Mouse (Mus musculus) limb, embryonic 11.5 days (tissue): ENCODE data around the gene Lhx8. TPM values are rescaled to one million over a fixed set of nuclear protein-coding genes. Genes with fewer than 3 reads are reported as not detected.

ENCODE experiments used
- ATAC-seq: fragments of 200-750 bp; cut with Nextera tagmentation; 2 replicates; pipeline ENCODE4 v1.8.0; 2017; ENCODE audit warnings: low read depth; ENCODE audit not compliant: insufficient number of reproducible peaks, low FRiP score, low TSS enrichment
- DNase-seq: peaks from one replicate; pipeline ENCODE4 v3.0.0-alpha.2; 2015; ENCODE audit warnings: low spot score
- H3K27ac ChIP-seq: fragments of 300-500 bp; sonication (generic); replicated peaks from 2 replicates; pipeline ENCODE4 v1.5.1; 2014; ENCODE audit warnings: low read depth, mild to moderate bottlenecking, low read length
- H3K27me3 ChIP-seq: fragments of 300-500 bp; sonication (generic); 2 replicates; pipeline ENCODE4 v1.6.1; 2014; ENCODE audit warnings: mild to moderate bottlenecking, low read length, mixed read lengths; ENCODE audit not compliant: control insufficient read depth, insufficient read depth
- H3K36me3 ChIP-seq: fragments of 300-500 bp; sonication (generic); 2 replicates; pipeline ENCODE4 v1.6.1; 2014; ENCODE audit warnings: mild to moderate bottlenecking, low read length, moderate library complexity, mixed read lengths; ENCODE audit not compliant: control insufficient read depth, insufficient read depth
- H3K4me1 ChIP-seq: fragments of 300-500 bp; sonication (generic); 2 replicates; pipeline ENCODE4 v1.6.1; 2014; ENCODE audit warnings: low read length, mixed read lengths; ENCODE audit not compliant: control insufficient read depth, insufficient read depth
- H3K4me2 ChIP-seq: fragments of 300-500 bp; sonication (generic); 2 replicates; pipeline ENCODE4 v1.6.1; 2014; ENCODE audit warnings: low read depth, mild to moderate bottlenecking, moderate library complexity; ENCODE audit not compliant: severe bottlenecking
- H3K4me3 ChIP-seq: fragments of 300-500 bp; sonication (generic); 2 replicates; pipeline ENCODE4 v1.5.1; 2014; ENCODE audit warnings: low read depth, low read length
- H3K9ac ChIP-seq: fragments of 300-500 bp; sonication (generic); 2 replicates; pipeline ENCODE4 v1.6.1; 2014; ENCODE audit warnings: mild to moderate bottlenecking, low read length
- H3K9me3 ChIP-seq: fragments of 300-500 bp; sonication (generic); 2 replicates; pipeline ENCODE4 v1.6.1; 2016; ENCODE audit warnings: low read length; ENCODE audit not compliant: control insufficient read depth
- WGBS: fragments of 180-500 bp; shearing (Covaris S2); extraction: QIAGEN DNeasy Blood & Tissue Kit; methylation state at CpG from one replicate; pipeline ENCODE4 v1.1.7; 2014; 5-methylcytosine and 5-hydroxymethylcytosine counted together
- polyA plus RNA-seq: library from polyadenylated mRNA; unstranded; fragments of >200 nt; fragmentation: Nextera tagmentation; extraction: Ambion mirVana; gene quantifications from 2 replicates; pipeline ENCODE4 v1.2.1, GENCODE M21; 2014

The Lhx8 gene
- polyA plus RNA-seq, 1 experiment from 2014 or later = 0.28 TPM

GRCm38 (mm10) chr3:154287217-154287616 lies 43.2 kb downstream of the Lhx8 start:
- Histone ChIP-seq H3K4me3 (no peak overlapping the region), H3K9ac (no peak overlapping the region), H3K36me3 (no peaks in the 10 kb centered on the region), H3K9me3 (no peaks in the 10 kb centered on the region), H3K27me3 (no peaks in the 10 kb centered on the region; the same call in 1 of the 2 replicates), H3K4me1 (0 out of 2 replicates have a peak, but pooled peaks cover 3% of the 10 kb centered on the region), H3K27ac (no peak overlapping the region), H3K4me2 (no peak overlapping the region)
- DNase-seq = no peak
- WGBS = 79% methylated on average over 2 of the region's 2 CpGs
- no peak for ATAC-seq

- no peak overlapping the region for H3K4me3 ChIP-seq
- H3K4me2 ChIP-seq = no peak overlapping the region
- H3K9me3 ChIP-seq = no peaks in the 10 kb centered on the region
- 0 out of 2 replicates have a peak, but pooled peaks cover 3% of the 10 kb centered on the region for H3K4me1 ChIP-seq
- no peaks in the 10 kb centered on the region; the same call in 1 of the 2 replicates for H3K27me3 ChIP-seq
- no peak for ATAC-seq
- 53% methylated on average over 4 of the region's 4 CpGs for WGBS
- no peaks in the 10 kb centered on the region for H3K36me3 ChIP-seq
- DNase-seq = no peak
- no peak overlapping the region for H3K27ac ChIP-seq
- H3K9ac ChIP-seq = no peak overlapping the region
Measured at GRCm38 (mm10) chr3:154285351-154285750, 45.1 kb downstream of the Lhx8 start.

- no peak for DNase-seq
- Histone ChIP-seq H3K36me3 (no peaks in the 10 kb centered on the region), H3K4me1 (0 out of 2 replicates have a peak, but pooled peaks cover 3% of the 10 kb centered on the region), H3K4me3 (no peak overlapping the region), H3K27me3 (no peaks in the 10 kb centered on the region; the same call in 1 of the 2 replicates), H3K27ac (no peak overlapping the region), H3K9me3 (no peaks in the 10 kb centered on the region), H3K9ac (no peak overlapping the region), H3K4me2 (no peak overlapping the region)
- ATAC-seq = no peak
- 34% methylated on average over 3 of the region's 3 CpGs for WGBS
Measured at GRCm38 (mm10) chr3:154284260-154284659, 46.2 kb downstream of the Lhx8 start.

DNA sequence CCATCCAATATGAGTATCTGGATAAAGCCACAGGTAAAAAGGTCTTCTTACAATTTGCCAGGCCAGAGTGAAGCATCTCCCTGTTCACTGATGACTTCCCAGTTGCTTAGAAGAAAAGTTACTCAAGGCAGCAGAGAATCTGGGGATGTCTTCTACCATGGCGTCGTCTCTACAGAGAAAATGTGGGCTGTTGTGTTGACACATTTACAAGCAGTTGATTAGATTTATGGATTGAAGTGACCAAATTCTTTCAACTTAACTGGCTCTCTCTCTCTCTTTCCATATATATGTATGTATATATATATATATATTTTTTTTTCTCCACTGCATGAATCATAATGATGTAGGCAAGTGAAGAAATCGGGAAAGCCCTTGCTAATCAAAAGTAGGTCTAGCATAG lies 55.8 kb downstream of the Lhx8 start:
- DNase-seq (no peak), ATAC-seq (no peak)

DNA sequence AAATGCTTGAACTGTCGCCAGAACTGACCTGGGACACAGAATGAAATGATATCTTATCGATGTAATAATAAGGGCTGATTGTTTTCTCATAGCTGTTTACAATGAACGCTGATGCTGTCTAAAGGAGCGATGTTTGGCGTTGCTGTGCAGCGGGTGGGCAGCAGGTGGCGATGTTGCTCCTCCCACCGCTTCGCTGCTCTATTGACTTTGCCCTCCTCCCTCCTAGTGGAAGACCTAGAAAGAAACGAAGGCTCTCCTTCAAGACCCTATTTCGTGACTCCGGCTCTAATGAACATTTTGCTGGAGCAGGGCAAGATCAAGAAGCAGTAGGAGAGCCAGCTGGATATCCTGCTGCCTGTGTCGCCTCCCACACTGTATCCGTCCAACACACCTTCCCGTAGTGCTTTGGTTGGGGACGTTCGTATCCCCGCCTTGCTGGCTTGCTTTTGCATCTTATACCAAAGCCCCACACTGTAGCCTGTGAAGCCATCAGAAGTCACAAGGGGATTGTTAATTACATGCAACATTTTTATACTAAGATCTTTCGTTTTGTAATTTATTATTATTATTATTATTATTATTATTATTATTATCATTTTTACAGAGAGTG lies 60.6 kb downstream of the Lhx8 start:
- 10% methylated on average over 19 of the region's 19 CpGs for WGBS
- peak overlapping the region; percentile 35; the same call in 1 of the 2 replicates for H3K4me2 ChIP-seq
- H3K4me3 ChIP-seq = no peak overlapping the region
- peak; percentile 70; the same call in 1 of the 2 replicates for ATAC-seq
- no peaks in the 10 kb centered on the region for H3K4me1 ChIP-seq
- H3K9ac ChIP-seq = no peak overlapping the region
- H3K27ac ChIP-seq = no peak overlapping the region
- no peaks in the 10 kb centered on the region for H3K36me3 ChIP-seq
- H3K27me3 ChIP-seq = no peaks in the 10 kb centered on the region
- no peaks in the 10 kb centered on the region for H3K9me3 ChIP-seq
- DNase-seq = peak; percentile 88

More for the DNA sequence above, 55.8 kb downstream of the Lhx8 start:
- WGBS = 18% methylated on average over 3 of the region's 3 CpGs
- no peak overlapping the region for H3K27ac ChIP-seq
- no peaks in the 10 kb centered on the region for H3K27me3 ChIP-seq
- H3K9ac ChIP-seq = no peak overlapping the region
- no peaks in the 10 kb centered on the region for H3K9me3 ChIP-seq
- no peak overlapping the region for H3K4me2 ChIP-seq
- H3K4me1 ChIP-seq = no peaks in the 10 kb centered on the region
- H3K36me3 ChIP-seq = no peaks in the 10 kb centered on the region
- no peak overlapping the region for H3K4me3 ChIP-seq

DNA sequence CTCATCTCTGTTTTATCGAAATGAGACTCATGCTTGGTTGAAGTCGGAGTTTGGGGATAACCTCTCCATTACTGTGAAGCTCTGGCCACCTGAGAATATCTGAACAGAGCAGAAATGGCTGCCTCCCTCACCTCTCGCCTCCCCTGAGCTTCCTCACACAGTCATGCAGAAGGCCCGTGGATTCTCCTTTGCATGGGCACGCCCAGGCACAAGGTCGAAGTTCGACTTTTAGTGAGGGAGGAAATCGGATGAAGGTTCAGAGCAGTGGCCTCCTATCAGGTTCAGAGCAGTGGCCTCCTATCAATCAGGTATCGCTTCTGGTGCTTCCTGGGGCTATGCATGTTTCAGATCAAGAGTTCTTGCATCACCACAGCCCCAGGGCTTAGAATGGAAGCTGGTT lies 62.1 kb downstream of the Lhx8 start:
- ATAC-seq = no peak
- no peak overlapping the region for H3K9ac ChIP-seq
- no peak overlapping the region for H3K27ac ChIP-seq
- no peaks in the 10 kb centered on the region for H3K27me3 ChIP-seq
- no peaks in the 10 kb centered on the region for H3K9me3 ChIP-seq
- DNase-seq = no peak
- WGBS = 73% methylated on average over 9 of the region's 9 CpGs
- no peak overlapping the region for H3K4me2 ChIP-seq
- no peaks in the 10 kb centered on the region for H3K4me1 ChIP-seq
- H3K4me3 ChIP-seq = no peak overlapping the region
- H3K36me3 ChIP-seq = no peaks in the 10 kb centered on the region

DNA sequence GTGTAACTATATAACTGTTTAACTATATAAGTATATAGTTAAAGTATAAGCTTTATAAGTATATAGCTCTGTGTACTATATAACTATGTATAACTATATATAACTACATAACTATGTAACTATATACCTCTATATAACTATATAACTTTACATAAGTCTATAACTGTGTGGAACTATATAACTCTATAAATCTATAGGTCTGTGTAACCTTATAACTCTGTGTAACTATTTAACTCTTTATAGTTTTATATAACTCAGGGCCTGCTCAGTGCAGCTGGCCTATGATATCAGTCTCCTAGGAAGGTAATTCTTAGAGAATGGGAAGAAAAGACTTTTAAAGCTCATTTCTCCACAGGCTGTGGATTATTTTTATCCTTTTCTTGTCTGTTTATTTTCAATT lies 73.1 kb downstream of the Lhx8 start:
- H3K4me3 ChIP-seq = no peak overlapping the region
- no peaks in the 10 kb centered on the region for H3K36me3 ChIP-seq
- H3K27ac ChIP-seq = no peak overlapping the region
- no peaks in the 10 kb centered on the region for H3K27me3 ChIP-seq
- H3K4me2 ChIP-seq = no peak overlapping the region
- ATAC-seq (no peak), DNase-seq (no peak)
- no peak overlapping the region for H3K9ac ChIP-seq
- H3K4me1 ChIP-seq = no peaks in the 10 kb centered on the region
- H3K9me3 ChIP-seq = no peaks in the 10 kb centered on the region
